Mouse (Mus musculus): Measurements from ENCODE around the gene Nup160.

DNA sequence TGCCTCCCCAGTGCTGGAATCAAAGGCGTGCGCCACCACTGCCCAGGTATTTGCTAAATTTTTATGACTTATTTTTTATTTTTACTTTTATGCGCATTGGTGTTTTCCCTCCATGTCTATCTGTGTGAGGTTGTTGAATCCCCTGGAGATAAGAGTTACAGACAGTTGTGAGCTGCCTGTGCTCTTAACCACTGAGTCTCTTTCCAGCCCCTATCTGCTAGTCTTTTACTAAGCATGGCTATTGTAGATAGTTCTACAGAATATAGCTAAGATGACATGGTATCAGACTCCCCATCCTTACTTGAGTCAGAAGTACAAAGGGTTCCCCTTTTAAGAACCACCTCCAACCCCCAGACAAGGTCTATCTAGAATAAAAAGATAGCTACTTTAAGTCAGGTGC is 77.2 kb downstream of the Nup160 start:
- no peak for TF ChIP-seq CTCF (IDR thresholded peaks at IDR 0.05; ENCODE audit: borderline replicate concordance, insufficient read depth, low read length)
- no peak for TF ChIP-seq POLR2A (IDR thresholded peaks at IDR 0.05; ENCODE audit: low read depth, low read length)

Data from embryonic fibroblast, embryonic 13.5 days (primary cell).